Mouse (Mus musculus) testis, postnatal 10 days (tissue): ENCODE data around the gene Iqgap1.

ENCODE experiments used
- DNase-seq: peaks from one replicate; pipeline ENCODE4 v3.0.0; 2021; ENCODE audit warnings: low spot score

Gene Iqgap1

DNA sequence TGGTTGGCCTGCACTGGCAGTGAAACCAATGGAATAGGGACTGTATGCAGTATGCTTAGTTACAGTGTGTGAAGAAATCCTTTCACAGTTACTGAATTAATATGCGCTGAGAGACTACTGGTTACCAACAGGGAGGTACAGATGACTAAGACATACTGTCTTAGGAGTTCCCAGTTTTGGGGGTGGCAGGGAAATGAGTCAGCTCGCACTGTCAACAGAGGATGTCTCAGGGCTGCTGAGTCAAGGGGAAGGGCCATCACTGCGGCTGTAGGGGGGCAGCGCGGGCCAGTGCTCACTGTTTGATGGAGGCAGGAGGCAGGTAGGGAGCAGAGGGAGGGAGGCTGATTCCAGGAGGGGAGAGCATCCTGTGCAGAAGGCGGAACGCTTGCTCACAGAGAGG lies 110.5 kb downstream of the Iqgap1 start:
- DNase-seq = no peak

- DNase-seq = no peak
Measured at GRCm38 (mm10) chr7:80711496-80711895, 114.3 kb downstream of the Iqgap1 start.

GRCm38 (mm10) chr7:80710333-80710732 lies 115.4 kb downstream of the Iqgap1 start:
- DNase-seq = no peak

DNA sequence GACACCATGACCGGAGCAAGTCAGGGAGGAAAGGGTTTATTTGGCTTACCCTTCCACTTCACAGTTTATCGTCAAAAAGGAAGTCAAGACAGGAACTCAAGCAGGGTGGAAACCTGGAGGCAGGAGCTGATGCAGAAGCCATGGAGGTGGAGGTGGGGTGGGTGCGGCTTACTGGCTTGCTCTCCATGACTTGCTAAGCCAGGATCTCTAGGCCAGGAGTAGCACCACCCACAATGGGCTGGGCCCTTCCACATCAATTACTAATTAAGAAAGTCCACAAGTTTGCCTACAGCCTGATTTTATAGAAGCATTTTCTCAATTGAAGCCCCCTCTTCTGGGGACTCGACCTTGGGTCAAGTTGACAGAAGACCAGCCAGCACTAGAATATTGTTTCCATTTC lies 121.7 kb downstream of the Iqgap1 start:
- DNase-seq = no peak

DNA sequence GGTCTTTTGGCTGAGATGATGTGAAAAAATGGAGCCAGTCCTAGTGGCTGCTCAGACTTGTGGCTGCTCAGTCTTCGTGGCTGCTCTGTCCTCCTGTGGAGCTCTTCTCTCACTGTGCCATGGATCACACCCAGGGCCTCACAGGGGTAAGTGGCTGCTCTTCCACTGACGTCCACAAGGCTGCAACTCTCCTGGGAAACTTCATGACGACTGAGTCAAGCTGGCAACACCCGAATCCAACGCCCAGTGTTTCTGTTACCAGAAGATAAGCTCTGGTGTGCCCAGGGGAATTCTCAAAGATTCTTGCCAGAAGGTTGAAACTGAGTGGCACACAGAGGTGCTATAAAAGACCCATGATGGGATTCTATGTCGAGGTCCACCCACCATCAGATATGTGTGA lies 123.3 kb downstream of the Iqgap1 start:
- DNase-seq = no peak

DNA sequence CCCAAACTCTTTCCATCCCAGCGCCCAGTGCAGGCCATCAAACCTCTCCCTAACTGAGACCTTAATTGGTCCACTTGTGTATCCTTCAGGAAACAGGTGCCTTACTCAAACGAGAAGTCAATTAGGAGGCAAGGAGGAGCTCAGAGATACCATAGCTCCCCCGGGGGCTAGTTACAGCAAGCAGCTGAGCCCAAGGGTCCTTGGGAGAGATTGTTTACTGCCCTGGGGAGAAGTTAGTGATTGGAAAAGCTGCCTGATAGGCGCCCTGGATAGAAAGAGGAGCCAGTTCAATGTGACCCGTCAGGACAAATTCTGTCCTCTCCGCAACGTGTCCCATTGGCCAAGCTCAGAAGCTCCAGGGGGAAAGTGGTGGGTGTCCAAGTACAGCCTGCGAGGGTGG lies 126.1 kb downstream of the Iqgap1 start:
- no peak for DNase-seq

DNA sequence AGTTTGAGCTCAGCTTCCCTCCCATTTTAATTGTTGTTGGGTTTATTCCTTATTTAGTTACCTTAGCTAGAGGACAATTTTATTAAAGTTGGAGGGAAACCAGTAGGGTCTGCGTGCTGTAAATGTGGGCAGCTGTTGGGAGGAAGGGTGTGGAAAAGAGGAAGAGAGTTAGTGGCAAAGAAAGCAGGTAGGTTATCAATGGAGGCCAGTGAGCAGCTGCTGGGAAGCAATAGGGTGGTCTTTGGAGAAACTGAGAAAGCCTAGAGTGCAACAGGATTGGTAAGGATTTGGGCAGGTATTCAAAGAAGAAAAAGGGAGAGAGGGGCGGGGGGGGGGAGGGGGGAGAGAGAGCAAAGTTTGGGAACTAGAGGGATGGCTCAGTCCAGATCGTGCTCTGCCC lies 126.8 kb downstream of the Iqgap1 start:
- DNase-seq = no peak

DNA sequence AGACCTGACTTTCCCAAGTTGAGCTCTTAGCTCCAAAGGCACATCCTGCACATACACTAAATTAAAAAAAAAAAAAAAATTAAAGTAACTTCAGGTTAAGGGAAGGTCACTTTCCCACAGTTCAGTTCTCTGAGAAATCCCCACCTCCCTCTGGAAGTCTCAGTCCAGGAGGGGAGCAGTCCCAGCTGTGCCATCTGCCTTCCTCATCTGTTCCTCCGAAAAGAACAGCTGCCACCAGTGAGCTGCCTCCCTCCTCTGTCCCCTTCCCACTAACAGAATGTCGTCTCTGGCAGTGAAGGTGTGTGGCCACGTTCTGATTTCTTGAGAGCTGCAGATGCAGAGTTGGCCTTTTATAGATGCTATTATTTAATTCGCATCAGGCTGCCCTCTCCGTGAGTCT lies 127.9 kb downstream of the Iqgap1 start:
- no peak for DNase-seq

GRCm38 (mm10) chr7:80696903-80697302 lies 128.9 kb downstream of the Iqgap1 start:
- no peak for DNase-seq

DNA sequence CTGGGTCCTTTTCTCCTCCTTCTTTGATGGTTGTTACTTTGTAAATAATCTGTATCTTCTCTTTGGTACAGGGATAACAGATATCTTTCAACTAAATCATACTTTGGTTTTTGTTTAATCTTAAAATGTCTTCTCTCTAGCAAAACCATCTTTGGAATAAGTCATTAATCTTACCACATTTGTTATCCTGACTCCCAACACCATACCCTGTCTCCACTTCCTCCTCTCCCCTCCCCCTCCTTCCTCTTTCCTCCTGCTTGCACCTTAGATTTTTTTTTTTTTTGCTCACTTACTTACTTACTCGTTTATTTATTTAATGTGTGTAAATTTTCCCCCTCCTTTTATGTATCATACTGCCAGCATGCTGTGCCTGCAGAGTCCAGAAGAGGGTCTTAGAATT lies 129.4 kb downstream of the Iqgap1 start:
- DNase-seq = no peak

GRCm38 (mm10) chr7:80692472-80692871 lies 133.3 kb downstream of the Iqgap1 start:
- DNase-seq = no peak

GRCm38 (mm10) chr7:80691131-80691530 lies 134.6 kb downstream of the Iqgap1 start:
- no peak for DNase-seq

GRCm38 (mm10) chr7:80689221-80689591 lies 136.6 kb downstream of the Iqgap1 start:
- DNase-seq = no peak

DNA sequence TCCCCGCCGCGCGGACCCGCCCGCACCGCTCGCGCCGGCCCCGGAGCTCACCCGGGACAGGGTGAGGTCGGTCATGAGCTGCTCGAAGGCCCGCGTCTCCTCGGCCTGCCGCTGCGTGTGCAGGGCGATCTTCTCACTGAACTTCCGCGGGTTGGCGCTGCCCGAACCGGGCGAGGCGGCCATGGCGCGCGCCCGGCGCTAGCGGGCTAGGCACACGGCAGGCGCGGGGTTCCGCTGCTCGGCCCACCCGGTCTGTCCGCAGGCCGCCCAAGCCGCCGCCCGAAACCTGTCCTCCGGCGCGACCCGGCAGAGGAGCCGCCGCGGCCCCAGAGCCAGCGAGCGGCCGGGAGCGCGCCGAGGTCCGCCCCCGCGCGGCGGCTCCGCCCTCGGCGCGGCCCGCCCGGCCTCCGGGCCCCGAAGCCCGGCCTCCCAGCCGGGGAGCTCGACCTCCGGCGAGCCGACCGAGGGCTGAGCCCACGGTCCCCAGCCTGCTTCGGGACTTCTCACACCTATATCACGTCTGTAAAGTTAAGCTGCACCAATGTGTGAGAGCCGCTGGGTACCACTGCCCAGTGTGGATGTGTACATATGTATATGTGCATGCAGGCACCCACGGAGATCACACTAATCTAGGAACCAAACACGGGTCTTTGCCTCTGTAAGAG lies 137.1 kb downstream of the Iqgap1 start, which contains the start of gene Crtc3:
Gene Crtc3 (minus strand): TSS at position 322 of the 665 bp plus-strand sequence.
- DNase-seq = peak; percentile 78

- peak; percentile 75 for DNase-seq
Measured at GRCm38 (mm10) chr7:80687721-80688555, 137.8 kb downstream of the Iqgap1 start.

DNA sequence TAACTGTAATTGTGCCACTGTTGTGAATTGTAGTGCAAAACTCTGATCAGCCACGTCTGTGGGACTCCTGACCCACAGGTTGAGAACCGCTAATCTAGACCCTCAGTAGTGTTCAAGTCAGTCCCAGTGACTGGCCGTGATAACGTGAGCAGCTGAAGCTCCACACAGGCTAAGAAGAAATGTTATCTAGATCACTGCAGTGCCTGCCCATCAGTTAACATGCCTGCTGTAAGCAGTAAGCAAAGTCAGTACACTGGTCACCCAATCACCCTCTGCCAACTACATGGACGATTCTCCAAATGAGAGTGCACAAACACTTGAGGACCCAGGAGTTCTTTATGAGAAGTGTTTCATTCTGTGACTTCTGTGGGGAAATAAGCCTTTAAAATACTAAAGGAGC lies 140.1 kb downstream of the Iqgap1 start:
- DNase-seq = no peak

DNA sequence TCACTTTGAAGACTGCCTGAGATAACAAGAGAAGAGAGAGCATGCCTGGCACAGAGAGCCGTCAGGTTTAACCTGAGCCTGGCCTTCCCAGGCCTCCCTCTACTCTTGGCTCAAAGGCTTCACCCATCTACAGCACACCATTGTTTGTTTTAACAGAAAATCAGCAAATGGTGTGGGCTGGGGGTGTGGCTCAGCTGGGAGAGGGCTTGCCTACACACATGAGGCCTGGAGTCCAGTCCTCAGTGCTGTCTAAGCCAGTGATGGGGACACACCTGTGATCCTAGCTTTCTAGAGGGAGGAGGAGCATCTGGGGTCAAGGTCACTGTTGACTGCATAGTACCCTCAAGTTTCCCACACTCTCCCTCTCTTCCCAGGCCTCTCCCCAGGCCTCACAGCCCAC lies 143.1 kb downstream of the Iqgap1 start:
- DNase-seq = no peak

GRCm38 (mm10) chr7:80680218-80680847 lies 145.4 kb downstream of the Iqgap1 start:
- no peak for DNase-seq

- DNase-seq = no peak
Measured at GRCm38 (mm10) chr7:80672323-80672722, 153.5 kb downstream of the Iqgap1 start.

DNA sequence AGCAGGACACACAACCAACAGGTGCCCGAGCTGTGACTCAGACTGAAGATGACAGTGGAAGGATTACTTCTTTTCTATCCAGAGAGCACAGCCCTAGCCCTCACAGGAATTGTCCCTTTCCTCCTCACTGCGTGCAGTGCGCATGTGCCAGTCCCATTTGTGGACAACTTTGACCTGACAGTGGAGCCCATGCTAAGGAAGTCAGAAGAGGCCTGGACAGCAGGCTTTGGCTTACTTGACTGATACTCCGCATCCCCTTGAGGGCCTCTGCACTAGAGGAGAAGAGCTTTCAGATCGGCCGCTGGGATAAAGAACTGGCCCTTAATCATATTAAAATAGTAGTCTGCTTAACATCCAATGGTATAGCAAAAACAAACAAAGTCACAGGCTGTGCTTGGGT lies 154.9 kb downstream of the Iqgap1 start:
- no peak for DNase-seq

DNA sequence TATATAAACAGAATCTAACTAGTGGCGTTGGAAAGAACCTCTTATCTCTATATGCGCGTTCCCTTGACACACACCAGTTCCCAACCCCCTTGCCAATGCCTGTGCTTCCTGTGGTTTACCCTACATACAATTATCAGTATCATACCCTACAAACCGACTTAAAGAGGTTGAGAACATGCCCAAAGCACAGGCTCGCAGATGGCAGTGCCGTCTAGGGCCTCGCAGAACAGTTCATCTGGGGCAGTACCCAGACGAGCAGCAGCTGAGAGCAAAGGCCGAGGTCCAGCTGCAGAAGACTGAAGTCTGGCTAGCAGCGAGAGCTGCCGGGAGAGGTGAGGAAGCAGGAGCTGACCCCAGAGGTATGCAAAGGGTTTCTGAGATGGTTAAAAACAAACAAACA lies 158.6 kb downstream of the Iqgap1 start:
- DNase-seq = no peak

DNA sequence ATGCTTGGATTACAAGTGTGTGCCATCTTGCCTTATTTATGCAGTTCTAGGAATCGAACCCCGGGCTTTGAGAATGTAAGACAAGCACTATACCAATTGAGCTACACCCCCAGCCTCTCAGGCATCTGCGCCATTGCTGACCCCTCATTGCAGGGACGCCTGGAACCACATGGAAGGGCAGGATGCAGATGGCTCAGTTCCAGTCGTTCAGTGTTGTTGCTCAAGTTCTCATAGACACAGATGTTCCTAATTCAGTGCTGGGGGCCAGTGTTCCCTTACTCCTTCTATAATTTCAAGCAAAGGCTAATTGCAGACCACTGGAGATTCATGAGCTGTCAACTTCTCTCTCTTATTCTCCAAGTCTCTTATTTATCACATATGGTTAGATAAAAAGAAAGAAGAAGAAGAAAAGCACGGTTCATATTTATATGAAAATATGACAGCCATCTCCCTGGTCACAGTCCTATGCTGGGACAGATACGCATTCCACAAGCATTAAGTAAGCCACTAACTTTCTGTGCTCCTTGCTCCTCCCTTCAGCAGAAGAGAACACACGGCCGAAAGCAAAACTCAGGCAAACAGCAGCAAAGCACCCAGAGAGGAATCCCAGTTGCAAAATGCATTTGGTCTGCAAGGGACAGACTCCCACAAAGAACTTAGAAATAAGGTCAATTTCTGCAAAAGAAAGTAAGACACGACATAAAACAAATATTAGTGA lies 159.4 kb downstream of the Iqgap1 start:
- no peak for DNase-seq
